Mouse (Mus musculus) adrenal gland, adult 2 months (tissue): ENCODE results near the gene Cul4a. TPM values are rescaled to one million over a fixed set of nuclear protein-coding genes. Genes with fewer than 3 reads are reported as not detected.
A peak's percentile ranks its signal among the peaks of the same experiment; 100 is the strongest.
"Not testable (repeated sequence)": the region's sequence is repeated elsewhere in the genome, so short reads cannot be mapped to it uniquely, and the experiment has no call there.

ENCODE experiments used
- DNase-seq: peaks from one replicate; pipeline ENCODE4 v3.0.0; 2021
- long read RNA-seq: library from polyadenylated mRNA; stranded (forward); transcript quantifications from one replicate; pipeline ENCODE4 v2.0.0, GENCODE M21; 2021
- polyA plus RNA-seq: library from polyadenylated mRNA; depleted of rRNA; stranded (reverse); fragments of >200 nt; gene quantifications from 2 replicates; pipeline ENCODE4 v1.2.3, GENCODE M21; 2012; rRNA removed
- total RNA-seq, 2 experiments: library from RNA; stranded (reverse); gene quantifications; 2 replicates each; pipeline ENCODE4 v1.2.3; 2021

Gene Cul4a
- total RNA-seq: 100 to 1,000 TPM; 108 to 127 TPM
- polyA plus RNA-seq: 123 and 132 TPM in 2 replicates
- long read RNA-seq, transcript Cul4a-201 (20 exons, 3,728 nt): major isoform, 141 of 164 reads
- long read RNA-seq, partial matches to known transcripts: 10 of 164 reads
- long read RNA-seq, other reads (novel, unspliced or antisense): 13 of 164 reads

- peak; percentile 98 for DNase-seq
Observed at GRCm38 (mm10) chr8:13105087-13105881, at the start of gene Cul4a, which contains the start of gene Pcid2. TSS of gene Cul4a (plus strand) at chr8:13105621. TSS of gene Pcid2 (minus strand) at chr8:13105459.

GRCm38 (mm10) chr8:13057351-13057750 lies 48.1 kb upstream of the Cul4a start:
- peak; percentile 15 for DNase-seq

- DNase-seq: no peak
Observed at GRCm38 (mm10) chr8:13060441-13061150, 44.8 kb upstream of the Cul4a start, which contains the start of gene Proz. TSS of gene Proz (plus strand) at chr8:13060914.

DNA sequence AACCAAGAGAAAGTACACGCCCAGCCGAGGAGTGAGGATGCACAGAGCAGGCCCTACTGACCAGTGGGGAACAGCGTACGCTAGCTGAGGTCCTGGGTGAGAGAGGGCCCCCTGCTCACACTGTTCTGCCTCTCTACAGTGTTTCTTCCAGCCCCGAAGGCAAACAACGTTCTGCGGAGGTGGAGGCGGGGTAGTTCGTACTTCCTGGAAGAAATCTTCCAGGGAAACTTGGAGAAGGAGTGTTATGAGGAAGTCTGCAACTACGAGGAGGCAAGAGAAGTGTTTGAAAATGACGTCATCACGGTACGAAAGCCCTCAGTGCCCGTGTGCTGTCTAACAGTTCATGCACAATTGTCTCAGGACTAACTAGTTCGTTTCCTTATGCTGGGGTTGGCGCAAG lies 42.3 kb upstream of the Cul4a start:
- no peak for DNase-seq

- DNase-seq: no peak
Observed at GRCm38 (mm10) chr8:13073255-13073654, 32.2 kb upstream of the Cul4a start.

DNA sequence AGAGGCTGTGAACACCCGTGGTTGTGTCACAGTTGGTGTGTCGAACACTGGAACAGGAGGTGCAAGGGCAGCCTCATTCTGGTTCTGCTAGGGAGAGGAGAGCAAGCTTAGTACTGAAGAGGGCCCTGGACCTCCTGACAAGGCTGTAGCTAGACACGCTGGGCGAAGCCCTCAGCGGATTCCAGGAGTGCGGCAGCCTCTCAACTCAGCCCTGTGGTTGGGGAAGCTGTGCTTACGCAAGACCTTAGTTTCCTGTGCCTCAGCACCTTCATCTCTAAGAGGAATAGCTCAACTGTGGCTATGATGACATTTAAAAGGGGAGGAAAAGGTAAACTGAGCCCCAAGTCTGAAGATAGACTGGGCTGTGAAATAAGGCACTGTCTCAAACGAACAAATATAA lies 30.4 kb upstream of the Cul4a start:
- DNase-seq: no peak

- not testable (repeated sequence) for DNase-seq
Observed at GRCm38 (mm10) chr8:13075579-13075978, 29.8 kb upstream of the Cul4a start.

DNA sequence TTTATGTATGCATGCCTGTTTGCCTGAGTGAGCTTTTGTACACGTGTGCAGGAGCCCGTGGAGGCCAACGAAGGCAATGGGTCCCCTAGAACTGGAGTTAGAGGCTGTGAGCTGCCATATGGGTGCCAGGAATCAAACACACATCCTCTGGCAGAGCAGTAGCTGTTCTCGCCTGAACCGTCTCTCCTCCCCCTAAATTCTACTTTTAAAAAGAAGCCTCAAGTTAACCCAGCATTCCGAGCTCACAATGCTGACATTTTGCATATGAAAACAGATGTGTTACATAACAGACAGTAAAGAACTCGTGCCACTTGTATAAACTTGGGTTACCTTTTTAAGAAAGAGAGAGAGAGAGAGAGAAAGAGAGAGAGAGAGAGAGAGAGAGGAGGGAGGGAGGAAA lies 27.9 kb upstream of the Cul4a start:
- no peak for DNase-seq

GRCm38 (mm10) chr8:13104691-13105086 lies 732 bp upstream of the Cul4a start:
- DNase-seq: peak; percentile 93

- DNase-seq: no peak
Observed at GRCm38 (mm10) chr8:13105908-13106551, 609 bp downstream of the Cul4a start.

DNA sequence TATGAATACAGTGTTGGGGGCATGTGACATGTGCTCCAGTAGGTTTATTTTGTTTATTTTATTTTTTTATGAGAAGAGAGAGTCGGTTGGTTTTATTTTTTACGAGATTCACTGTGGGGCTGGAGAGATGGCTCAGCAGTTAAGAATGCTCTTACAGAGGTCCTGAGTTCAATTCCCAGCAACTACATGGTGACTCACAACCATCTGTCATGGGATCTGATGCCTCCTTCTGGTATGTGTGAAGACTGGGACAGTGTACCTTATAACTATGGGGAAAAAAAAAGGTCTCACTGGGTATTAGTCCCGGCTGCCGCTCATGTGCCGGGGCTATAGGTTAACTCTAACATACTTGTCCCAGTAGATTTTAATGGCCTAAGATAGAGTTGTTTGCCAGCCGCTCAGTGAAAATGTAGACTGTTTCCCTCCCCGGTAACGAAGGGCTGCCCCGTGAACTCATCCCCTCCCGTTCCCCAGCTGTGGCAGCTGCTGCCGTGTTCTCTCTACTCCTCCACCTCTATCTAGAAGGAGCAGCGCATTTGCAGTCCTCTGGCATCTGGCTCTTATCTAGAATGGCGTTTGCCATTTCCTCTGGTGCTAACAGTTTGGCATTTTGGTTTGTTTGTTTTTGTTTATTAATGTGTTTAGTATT lies 2.7 kb downstream of the Cul4a start:
- DNase-seq: no peak

DNA sequence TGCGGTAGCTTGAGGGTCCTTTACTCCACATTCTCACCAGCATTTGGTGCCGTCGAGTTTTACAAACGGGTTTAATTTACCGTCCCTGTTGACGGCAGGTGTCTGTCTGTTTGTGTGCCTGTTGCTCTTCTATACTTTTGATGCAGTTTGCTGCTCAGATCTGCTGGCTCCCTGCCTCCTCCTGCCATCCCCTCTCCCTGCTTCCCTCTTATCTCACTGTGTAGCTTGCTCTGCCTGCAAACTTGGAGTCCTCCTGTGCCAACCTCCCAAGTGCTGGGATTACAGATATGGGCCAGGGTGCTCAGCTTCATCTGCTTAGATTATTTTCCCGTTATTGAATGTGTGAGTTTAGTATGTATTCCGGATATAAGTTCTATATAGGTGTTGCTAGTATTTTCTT lies 3.5 kb downstream of the Cul4a start:
- peak; percentile 36 for DNase-seq

GRCm38 (mm10) chr8:13109416-13109960 lies 4.1 kb downstream of the Cul4a start:
- DNase-seq: peak; percentile 57

DNA sequence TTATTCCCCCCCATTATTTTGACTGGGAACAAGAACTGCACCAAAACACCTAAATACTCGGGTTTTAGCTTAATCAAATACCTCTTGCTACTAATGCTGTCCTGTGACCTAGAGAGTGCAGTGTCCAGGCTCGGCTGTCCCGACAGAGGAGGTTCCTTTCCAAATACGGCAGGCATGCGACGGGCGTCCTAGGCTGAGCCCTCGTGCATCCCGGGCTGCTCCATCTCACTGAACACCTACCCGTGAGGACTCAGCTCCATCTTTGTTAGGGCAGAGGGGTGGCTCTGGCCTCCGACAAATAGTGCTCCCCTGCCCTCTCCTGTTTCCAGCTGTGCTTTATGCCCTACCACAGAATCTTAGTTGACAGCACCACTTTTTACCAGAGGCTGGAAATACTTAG lies 6.5 kb downstream of the Cul4a start:
- no peak for DNase-seq

- no peak for DNase-seq
Observed at GRCm38 (mm10) chr8:13113232-13113631, 7.8 kb downstream of the Cul4a start.

- peak; percentile 86 for DNase-seq
Observed at GRCm38 (mm10) chr8:13117096-13117495, 11.7 kb downstream of the Cul4a start.

GRCm38 (mm10) chr8:13118516-13118915 lies 13.1 kb downstream of the Cul4a start:
- no peak for DNase-seq

DNA sequence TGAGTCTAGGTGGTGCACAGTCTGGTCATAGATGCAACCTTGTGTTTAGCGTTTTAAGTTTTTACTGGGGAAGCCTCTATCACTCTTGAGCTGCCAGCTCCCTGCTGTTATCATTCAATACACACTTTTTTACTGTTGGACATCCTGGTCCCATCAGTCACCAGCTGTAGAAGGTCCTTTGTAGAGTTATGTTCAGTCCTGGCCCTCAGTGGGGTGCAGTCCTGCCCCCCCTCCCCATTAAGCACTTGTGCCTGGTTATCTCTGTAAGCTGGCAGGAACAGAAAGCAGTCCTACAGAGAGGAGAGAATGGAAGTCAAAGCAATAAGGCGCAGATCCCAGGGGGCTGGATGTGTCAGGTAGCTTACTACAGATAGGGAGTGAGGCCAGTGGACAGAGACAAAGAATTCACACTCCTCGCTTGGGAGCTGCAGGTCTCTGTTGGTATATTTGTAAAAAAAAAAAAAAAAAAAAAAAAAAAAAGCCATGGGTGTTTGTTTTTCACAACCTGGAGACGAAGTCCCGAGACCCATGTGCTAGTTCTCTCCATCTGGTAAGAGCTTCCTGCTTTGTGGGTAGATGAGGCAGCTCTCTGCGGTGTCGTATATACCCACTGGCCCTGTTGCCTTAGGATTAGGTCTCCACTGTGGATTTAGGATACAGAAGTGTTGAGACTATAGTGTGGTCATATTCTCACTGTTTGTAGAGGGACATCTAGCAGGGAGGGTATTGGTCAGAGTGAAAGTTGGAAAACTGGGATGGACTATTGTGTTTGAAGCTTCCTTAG lies 15.7 kb downstream of the Cul4a start:
- no peak for DNase-seq

- no peak for DNase-seq
Observed at GRCm38 (mm10) chr8:13122887-13123421, 17.5 kb downstream of the Cul4a start.

GRCm38 (mm10) chr8:13124897-13125296 lies 19.5 kb downstream of the Cul4a start:
- DNase-seq: no peak
